Mouse (Mus musculus) MEL (cell line): ENCODE measurements at regions not wholly inside any gene's neighbourhood (a gene's known extent, or its start where the extent isn't known, plus 50 kb on each side); places are given as distances from the start of the nearest gene placed in this dataset.

Experiments used
- DNase-seq: peaks from one replicate; pipeline ENCODE4 v3.0.0; 2011; ENCODE audit warnings: low read depth, low spot score
- H3K27ac ChIP-seq: 2 replicates; pipeline ENCODE4 v1.5.1; 2012; ENCODE audit warnings: low read depth, mild to moderate bottlenecking, control low read depth, low read length, moderate library complexity; ENCODE audit not compliant: control insufficient read depth
- H3K27me3 ChIP-seq, 2 experiments: fragments of 150-350 bp in 1 of 2; sonication (generic) in 1 of 2; 2 replicates each; pipeline ENCODE4 v1.6.1; 2012; ENCODE audit warnings: low read length in 2 of 2, mild to moderate bottlenecking in 2 of 2, improper control_type of control experiment in 1 of 2, moderate library complexity in 1 of 2; ENCODE audit not compliant: insufficient read depth in 2 of 2, control insufficient read depth in 1 of 2
- H3K36me3 ChIP-seq, 2 experiments: 2 replicates each; pipeline ENCODE4 v1.6.1; 2012 to 2014; ENCODE audit warnings: low read length in 2 of 2, improper control_type of control experiment in 1 of 2, inconsistent platforms in 1 of 2, mild to moderate bottlenecking in 1 of 2; ENCODE audit not compliant: insufficient read depth in 2 of 2, control insufficient read depth in 1 of 2
- H3K4me1 ChIP-seq, 2 experiments: fragments of 150-350 bp in 1 of 2; sonication (generic) in 1 of 2; 2 replicates each; pipeline ENCODE4 v1.6.1; 2012; ENCODE audit warnings: low read length in 2 of 2, improper control_type of control experiment in 1 of 2, mild to moderate bottlenecking in 1 of 2; ENCODE audit not compliant: insufficient read depth in 2 of 2, control insufficient read depth in 1 of 2
- H3K4me3 ChIP-seq, 2 experiments: fragments of 150-350 bp in 1 of 2; sonication (generic) in 1 of 2; 2 replicates each; pipeline ENCODE4 v1.5.1; 2012; ENCODE audit warnings: low read depth in 2 of 2, low read length in 2 of 2, mild to moderate bottlenecking in 2 of 2, moderate library complexity in 2 of 2, control low read depth in 1 of 2, improper control_type of control experiment in 1 of 2; ENCODE audit not compliant: control insufficient read depth in 1 of 2, insufficient read depth in 1 of 2
- H3K79me2 ChIP-seq: 2 replicates; pipeline ENCODE4 v1.6.1; 2012; ENCODE audit warnings: mild to moderate bottlenecking, low read length, moderate library complexity; ENCODE audit not compliant: control insufficient read depth, poor library complexity, insufficient read depth
- H3K9ac ChIP-seq: 2 replicates; pipeline ENCODE4 v1.6.1; 2012; ENCODE audit warnings: low read depth, mild to moderate bottlenecking, control low read depth, low read length, moderate library complexity; ENCODE audit not compliant: control insufficient read depth, poor library complexity, severe bottlenecking
- H3K9me3 ChIP-seq: fragments of 150-350 bp; sonication (generic); replicated peaks from 2 replicates; pipeline ENCODE4 v1.6.1; 2012; ENCODE audit warnings: mild to moderate bottlenecking, low read length, improper control_type of control experiment, moderate library complexity; ENCODE audit not compliant: insufficient read depth
- ELF1 ChIP-seq: IDR thresholded peaks from 2 replicates; pipeline ENCODE4 v1.6.1; 2014; ENCODE audit warnings: low read depth, mild to moderate bottlenecking, inconsistent platforms, low read length, improper control_type of control experiment, moderate library complexity
- GABPA ChIP-seq: IDR thresholded peaks from 2 replicates; pipeline ENCODE4 v1.6.1; 2012; ENCODE audit warnings: low read depth, mild to moderate bottlenecking, inconsistent platforms, low read length, improper control_type of control experiment, moderate library complexity
- JUND ChIP-seq: IDR thresholded peaks from 2 replicates; pipeline ENCODE4 v1.6.1; 2011; ENCODE audit warnings: low read depth, mild to moderate bottlenecking, improper control_type of control experiment, low read length
- KAT2A ChIP-seq: conservative IDR thresholded peaks from 2 replicates; pipeline ENCODE4 v1.6.1; 2012; ENCODE audit warnings: low read depth, low read length, improper control_type of control experiment, inconsistent platforms
- MYB ChIP-seq: IDR thresholded peaks from 2 replicates; pipeline ENCODE4 v1.6.1; 2011; ENCODE audit warnings: mild to moderate bottlenecking, low read depth, low read length, improper control_type of control experiment
- NRF1 ChIP-seq: IDR thresholded peaks from 2 replicates; pipeline ENCODE4 v1.6.1; 2014; ENCODE audit warnings: low read depth, mild to moderate bottlenecking, inconsistent platforms, low read length, improper control_type of control experiment, moderate library complexity; ENCODE audit not compliant: poor library complexity, insufficient read depth, severe bottlenecking
- POLR2AphosphoS2 ChIP-seq: IDR thresholded peaks from 2 replicates; pipeline ENCODE4 v1.6.1; 2011; ENCODE audit warnings: low read length, improper control_type of control experiment
- POLR2AphosphoS5 ChIP-seq: IDR thresholded peaks from 2 replicates; pipeline ENCODE4 v1.6.1; 2012; ENCODE audit warnings: low read depth, borderline replicate concordance, mild to moderate bottlenecking, inconsistent platforms, low read length, moderate library complexity, mixed read lengths
- RCOR1 ChIP-seq: IDR thresholded peaks from 2 replicates; pipeline ENCODE4 v1.6.1; 2012; ENCODE audit warnings: low read depth, mild to moderate bottlenecking, inconsistent platforms, low read length, improper control_type of control experiment
- SMC3 ChIP-seq: IDR thresholded peaks from 2 replicates; pipeline ENCODE4 v1.6.1; 2011; ENCODE audit warnings: low read depth, low read length, improper control_type of control experiment
- TAL1 ChIP-seq: IDR thresholded peaks from 2 replicates; pipeline ENCODE4 v1.6.1; 2012; ENCODE audit warnings: mild to moderate bottlenecking, inconsistent platforms, low read length, moderate library complexity, mixed read lengths
- TCF12 ChIP-seq: IDR thresholded peaks from 2 replicates; pipeline ENCODE4 v1.6.1; 2014; ENCODE audit warnings: low read depth, mild to moderate bottlenecking, inconsistent platforms, low read length, improper control_type of control experiment, moderate library complexity
- UBTF ChIP-seq: IDR thresholded peaks from 2 replicates; pipeline ENCODE4 v1.6.1; 2012; ENCODE audit warnings: low read depth, mild to moderate bottlenecking, inconsistent platforms, low read length, improper control_type of control experiment, moderate library complexity, borderline replicate concordance; ENCODE audit not compliant: insufficient read depth
- USF1 ChIP-seq: IDR thresholded peaks from 2 replicates; pipeline ENCODE4 v1.6.1; 2014; ENCODE audit warnings: low read depth, mild to moderate bottlenecking, inconsistent platforms, low read length, improper control_type of control experiment, moderate library complexity
- USF2 ChIP-seq, 2 experiments: IDR thresholded peaks; 2 replicates each; pipeline ENCODE4 v1.6.1; 2011 to 2012; ENCODE audit warnings: improper control_type of control experiment in 2 of 2, low read length in 2 of 2, borderline replicate concordance in 1 of 2, inconsistent platforms in 1 of 2, low read depth in 1 of 2, mild to moderate bottlenecking in 1 of 2; ENCODE audit not compliant: insufficient read depth in 1 of 2
- ZKSCAN1 ChIP-seq: IDR thresholded peaks from 2 replicates; pipeline ENCODE4 v1.6.1; 2012; ENCODE audit warnings: low read depth, mild to moderate bottlenecking, inconsistent platforms, low read length, improper control_type of control experiment, moderate library complexity
- ZMIZ1 ChIP-seq: IDR thresholded peaks from 2 replicates; pipeline ENCODE4 v1.6.1; 2012; ENCODE audit warnings: low read depth, mild to moderate bottlenecking, inconsistent platforms, low read length, improper control_type of control experiment, moderate library complexity

DNA sequence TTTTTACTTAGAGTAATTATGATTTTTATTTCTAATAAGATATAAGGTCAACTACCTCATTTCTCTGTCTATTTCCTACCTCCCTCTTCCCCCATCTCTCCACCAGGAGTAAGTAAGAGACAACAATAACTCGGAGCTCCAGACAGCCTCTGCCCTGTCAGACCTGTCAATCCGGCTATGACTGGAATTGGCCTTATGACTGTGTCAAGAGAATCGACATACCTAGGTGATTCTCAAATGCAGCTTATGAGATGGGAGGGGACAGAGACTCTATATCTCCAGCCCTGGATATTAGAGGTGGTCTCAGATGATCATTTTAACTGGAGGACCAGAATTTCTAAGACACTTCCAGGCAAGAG lies 216.3 kb upstream of the Ankrd55 start:
- Histone ChIP-seq H3K27me3 (no peaks in the 10 kb centered on the region; a peak in 1 of 4 replicates), H3K27ac (no peak overlapping the region)
- TF ChIP-seq POLR2AphosphoS2 (no peak), KAT2A (no peak), POLR2AphosphoS5 (no peak), TAL1 (no peak), TCF12 (no peak), GABPA (no peak), SMC3 (no peak), RCOR1 (no peak), ZMIZ1 (no peak), USF2 (IDR thresholded peaks at IDR 0.05; ENCODE audit: borderline replicate concordance in 1 of 2, insufficient read depth in 1 of 2, low read depth in 1 of 2, low read length in 2 of 2) (no peak), UBTF (no peak), ELF1 (no peak)

DNA sequence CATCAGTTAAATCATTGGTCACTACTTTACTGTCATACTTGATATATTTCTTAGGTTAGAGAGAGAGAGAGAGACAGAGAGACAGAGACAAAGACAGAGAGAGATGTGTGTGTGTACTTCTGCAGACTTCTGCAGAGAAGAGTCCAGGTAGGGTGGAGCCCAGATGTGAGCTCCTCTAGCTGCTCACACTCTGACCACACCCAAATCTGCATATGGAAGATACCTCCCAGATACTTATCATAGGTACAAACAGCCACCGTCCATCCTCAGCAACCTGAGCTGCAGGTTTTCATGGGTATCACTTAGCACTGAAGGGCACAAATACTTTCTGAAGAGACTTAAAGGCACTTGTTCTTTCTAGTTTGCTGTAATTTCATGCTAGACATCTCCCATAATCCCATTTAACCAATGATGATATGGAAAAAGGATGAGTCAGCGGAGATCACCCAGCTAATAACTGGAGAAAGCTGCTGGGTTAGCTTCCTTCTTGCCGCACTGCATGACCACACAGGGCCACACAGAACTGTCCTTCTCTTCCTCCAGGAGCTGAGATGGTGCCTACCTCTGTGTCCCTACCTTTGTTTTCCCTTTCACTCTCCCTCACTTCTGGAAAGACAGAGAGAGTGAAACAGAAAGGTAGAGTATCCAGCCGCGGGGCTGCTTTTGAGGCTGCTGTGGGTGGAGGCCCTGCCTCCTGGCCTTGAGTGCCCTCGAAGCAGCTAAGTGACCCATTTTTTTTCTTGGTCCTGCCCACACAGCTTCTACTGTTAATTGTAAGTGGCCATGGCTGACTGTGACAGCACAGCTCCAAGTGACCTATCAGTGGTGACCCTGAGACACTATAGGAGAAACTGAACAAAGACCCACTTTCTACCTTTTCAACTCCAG lies 214.5 kb upstream of the Ankrd55 start:
- no peaks in the 10 kb centered on the region; a peak in 1 of 4 replicates for H3K27me3 ChIP-seq
- no peak for DNase-seq
- no peaks in the 10 kb centered on the region for H3K4me1 ChIP-seq
- no peaks in the 10 kb centered on the region for H3K36me3 ChIP-seq
- no peak overlapping the region for H3K4me3 ChIP-seq
- TF ChIP-seq MYB (no peak), TAL1 (no peak), JUND (no peak), NRF1 (no peak), USF1 (no peak), UBTF (no peak), RCOR1 (no peak), ZKSCAN1 (no peak), SMC3 (no peak)
- TF ChIP-seq, all 39 proteins: peak for 0
- no peaks in the 10 kb centered on the region for H3K9me3 ChIP-seq
- no peak overlapping the region for H3K27ac ChIP-seq
- H3K9ac ChIP-seq = no peak overlapping the region
- H3K79me2 ChIP-seq = no peaks in the 10 kb centered on the region

More for the DNA sequence above, 216.3 kb upstream of the Ankrd55 start:
- Histone ChIP-seq H3K4me3 (no peak overlapping the region), H3K9me3 (no peaks in the 10 kb centered on the region), H3K4me1 (no peaks in the 10 kb centered on the region), H3K9ac (no peak overlapping the region), H3K79me2 (no peaks in the 10 kb centered on the region), H3K36me3 (no peaks in the 10 kb centered on the region)
- no peak for DNase-seq
